Mouse (Mus musculus) MEL (cell line): ENCODE data around the gene Gm38655. TPM values are rescaled to one million over a fixed set of nuclear protein-coding genes. Genes with fewer than 3 reads are reported as not detected.

Experiments used
- polyA plus RNA-seq, 2 experiments: library from polyadenylated mRNA; stranded (reverse) in 1 of 2; unstranded in 1 of 2; fragments of >175 nt in 1 of 2; fragments of >200 nt in 1 of 2; gene quantifications; 2 replicates each; pipeline versions ENCODE4 v1.2.1 to v1.2.4; 2012; ENCODE audit warnings: low replicate concordance in 2 of 2, low read depth in 1 of 2; ENCODE audit not compliant: insufficient read length in 2 of 2, insufficient read depth in 1 of 2, missing spikeins in 1 of 2
- total RNA-seq: library from RNA; depleted of rRNA; stranded (reverse); fragments of 300-350 nt; gene quantifications from 2 replicates; pipeline ENCODE4 v1.2.3, GENCODE M21; 2012; rRNA removed

Gene Gm38655
- total and polyA plus RNA-seq, 3 experiments, result not detected

Other genes with a start within 250 kb of the Gm38655 start
- 16.9 and 22.8 TPM in 2 replicates for gene Mapk8ip3, start 238.5 kb downstream of the Gm38655 start, total RNA-seq
- gene Mapk8ip3, start 238.5 kb downstream of the Gm38655 start, polyA plus RNA-seq, result 10 to 100 TPM in 1 of 2 experiments, not detected in 1; 44.5 TPM
- gene Jpt2, start 214.8 kb downstream of the Gm38655 start, total RNA-seq, result 31.7 and 35.5 TPM in 2 replicates
- gene Jpt2, start 214.8 kb downstream of the Gm38655 start, polyA plus RNA-seq, result 10 to 100 TPM in 1 of 2 experiments, not detected in 1; 40.9 TPM
- gene Cramp1l, start 159.7 kb downstream of the Gm38655 start, total RNA-seq, result 2.4 TPM in 2 replicates
- gene Cramp1l, start 159.7 kb downstream of the Gm38655 start, polyA plus RNA-seq, result 1 to 10 TPM in 1 of 2 experiments, not detected in 1; 5.1 TPM
- gene Ift140, start 159.4 kb downstream of the Gm38655 start, total RNA-seq, result 3.4 and 4.3 TPM in 2 replicates
- gene Ift140, start 159.4 kb downstream of the Gm38655 start, polyA plus RNA-seq, result 1 to 10 TPM in 1 of 2 experiments, not detected in 1; 9.0 TPM
- gene Tmem204, start 91.9 kb downstream of the Gm38655 start, total RNA-seq, result not detected in 2 replicates
- under 1 TPM in 1 of 2 experiments, not detected in 1; 0.10 TPM for gene Tmem204, start 91.9 kb downstream of the Gm38655 start, polyA plus RNA-seq
- 15.3 and 20.0 TPM in 2 replicates for gene Telo2, start 59.5 kb downstream of the Gm38655 start, total RNA-seq
- gene Telo2, start 59.5 kb downstream of the Gm38655 start, polyA plus RNA-seq, result 10 to 100 TPM in 1 of 2 experiments, not detected in 1; 20.9 TPM
- gene Ptx4, start 54.7 kb downstream of the Gm38655 start, total RNA-seq, result not detected in 2 replicates
- not detected for gene Ptx4, start 54.7 kb downstream of the Gm38655 start, polyA plus RNA-seq
- gene Clcn7, start 42.1 kb downstream of the Gm38655 start, total RNA-seq, result 9.8 and 10.9 TPM in 2 replicates
- gene Clcn7, start 42.1 kb downstream of the Gm38655 start, polyA plus RNA-seq, result 10 to 100 TPM in 1 of 2 experiments, not detected in 1; 16.4 TPM
- 0.10 and 0.12 TPM in 2 replicates for gene Ccdc154, start 13.0 kb downstream of the Gm38655 start, total RNA-seq
- under 1 TPM in 1 of 2 experiments, not detected in 1; 0.19 TPM for gene Ccdc154, start 13.0 kb downstream of the Gm38655 start, polyA plus RNA-seq
- 19.8 and 22.0 TPM in 2 replicates for gene BC003965, start 9.1 kb upstream of the Gm38655 start, total RNA-seq
- gene BC003965, start 9.1 kb upstream of the Gm38655 start, polyA plus RNA-seq, result 10 to 100 TPM in 1 of 2 experiments, not detected in 1; 29.2 TPM
- gene Unkl, start 12.9 kb upstream of the Gm38655 start, total RNA-seq, result 16.6 and 18.0 TPM in 2 replicates
- 10 to 100 TPM in 1 of 2 experiments, not detected in 1; 42.4 TPM for gene Unkl, start 12.9 kb upstream of the Gm38655 start, polyA plus RNA-seq
- 7.7 and 8.7 TPM in 2 replicates for gene Gnptg, start 64.7 kb upstream of the Gm38655 start, total RNA-seq
- 10 to 100 TPM in 1 of 2 experiments, not detected in 1; 10.8 TPM for gene Gnptg, start 64.7 kb upstream of the Gm38655 start, polyA plus RNA-seq
- 35.2 and 37.4 TPM in 2 replicates for gene Tsr3, start 64.7 kb upstream of the Gm38655 start, total RNA-seq
- gene Tsr3, start 64.7 kb upstream of the Gm38655 start, polyA plus RNA-seq, result 10 to 100 TPM in 1 of 2 experiments, not detected in 1; 50.5 TPM
- gene Baiap3, start 80.9 kb upstream of the Gm38655 start, total RNA-seq, result 0.08 and 0.13 TPM in 2 replicates
- under 1 TPM in 1 of 2 experiments, not detected in 1; 0.14 TPM for gene Baiap3, start 80.9 kb upstream of the Gm38655 start, polyA plus RNA-seq
- gene Ube2i, start 99.2 kb upstream of the Gm38655 start, total RNA-seq, result 457 and 464 TPM in 2 replicates
- 100 to 1,000 TPM in 1 of 2 experiments, not detected in 1; 564 TPM for gene Ube2i, start 99.2 kb upstream of the Gm38655 start, polyA plus RNA-seq
- not detected in 2 replicates for gene Prss34, start 122.9 kb upstream of the Gm38655 start, total RNA-seq
- not detected for gene Prss34, start 122.9 kb upstream of the Gm38655 start, polyA plus RNA-seq
- gene Prss28, start 133.2 kb upstream of the Gm38655 start, total RNA-seq, result not detected in 2 replicates
- not detected for gene Prss28, start 133.2 kb upstream of the Gm38655 start, polyA plus RNA-seq
- gene Prss29, start 143.2 kb upstream of the Gm38655 start, total RNA-seq, result not detected in 2 replicates
- gene Prss29, start 143.2 kb upstream of the Gm38655 start, polyA plus RNA-seq, result not detected
- not detected in 2 replicates for gene Tpsab1, start 170.1 kb upstream of the Gm38655 start, total RNA-seq
- not detected for gene Tpsab1, start 170.1 kb upstream of the Gm38655 start, polyA plus RNA-seq
- not detected in 2 replicates for gene Tpsb2, start 190.8 kb upstream of the Gm38655 start, total RNA-seq
- gene Tpsb2, start 190.8 kb upstream of the Gm38655 start, polyA plus RNA-seq, result not detected
- not detected in 2 replicates for gene Tpsg1, start 193.8 kb upstream of the Gm38655 start, total RNA-seq
- gene Tpsg1, start 193.8 kb upstream of the Gm38655 start, polyA plus RNA-seq, result not detected